ENCODE assay signal across 8 mouse cellular contexts in genomic region chr2:31381292-31381846, GRCm38 (mm10).
A peak's percentile ranks its signal among the peaks of the same experiment; 100 is the strongest.
DNase-seq lines count a peak whose midpoint lies in the region; ATAC-seq and TF ChIP-seq lines count a peak whose summit lies in the region.

No protein-coding gene starts in this region.

- 49% methylated on average over 4 of the region's 4 CpGs for WGBS in forebrain, postnatal 0 days
- WGBS in limb, embryonic 14.5 days = 47% methylated on average over 4 of the region's 4 CpGs
- 60% methylated on average over 4 of the region's 4 CpGs for WGBS in neural tube, embryonic 12.5 days

- no peak overlapping the region for H3K9ac ChIP-seq in forebrain, postnatal 0 days
- H3K9ac ChIP-seq in limb, embryonic 14.5 days (ENCODE audit: low read depth, low read length, severe bottlenecking) = no peak overlapping the region
- H3K9ac ChIP-seq in neural tube, embryonic 12.5 days = no peak overlapping the region

- H3K9me3 ChIP-seq in forebrain, postnatal 0 days (ENCODE audit: low read length) = no peaks in the 10 kb centered on the region
- H3K9me3 ChIP-seq in limb, embryonic 14.5 days (ENCODE audit: control insufficient read depth, low read length) = no peaks in the 10 kb centered on the region
- H3K9me3 ChIP-seq in neural tube, embryonic 12.5 days = no peaks in the 10 kb centered on the region

- H3K4me1 ChIP-seq in forebrain, postnatal 0 days (ENCODE audit: insufficient read depth) = no peaks in the 10 kb centered on the region
- no peaks in the 10 kb centered on the region for H3K4me1 ChIP-seq in limb, embryonic 14.5 days (ENCODE audit: control insufficient read depth, insufficient read depth, low read length)
- H3K4me1 ChIP-seq in neural tube, embryonic 12.5 days = no peaks in the 10 kb centered on the region

- H3K27ac ChIP-seq in forebrain, postnatal 0 days (ENCODE audit: low read depth, low read length) = no peak overlapping the region
- H3K27ac ChIP-seq in limb, embryonic 14.5 days (replicated peaks; ENCODE audit: low read depth, low read length) = no peak overlapping the region
- H3K27ac ChIP-seq in neural tube, embryonic 12.5 days = no peak overlapping the region

- no peak for TF ChIP-seq POLR2A in limb, embryonic 14.5 days (IDR thresholded peaks at IDR 0.05; ENCODE audit: borderline replicate concordance, extremely low read depth, insufficient read depth, insufficient read length)

- peak; percentile 74 for ATAC-seq in forebrain, postnatal 0 days
- ATAC-seq in limb, embryonic 14.5 days (ENCODE audit: low FRiP score, low read depth) = no peak
- peak; percentile 25; the same call in 1 of the 2 replicates for ATAC-seq in neural tube, embryonic 12.5 days (ENCODE audit: low FRiP score, low read depth)

- no peak overlapping the region for H3K4me3 ChIP-seq in forebrain, postnatal 0 days (ENCODE audit: low read depth, low read length)
- no peak overlapping the region for H3K4me3 ChIP-seq in limb, embryonic 14.5 days (replicated peaks; ENCODE audit: low read length)
- H3K4me3 ChIP-seq in neural tube, embryonic 12.5 days = no peak overlapping the region

- DNase-seq in urinary bladder, postnatal 25 days (ENCODE audit: low spot score) = peak; percentile 19
- DNase-seq in urinary bladder, adult 2 months (ENCODE audit: low spot score) = no peak
- DNase-seq in cerebellum, adult 11 months = peak; percentile 65
- peak; percentile 74 for DNase-seq in forebrain, postnatal 0 days
- peak; percentile 55 for DNase-seq in kidney, adult 9 months
- peak; percentile 57 for DNase-seq in limb, embryonic 14.5 days (ENCODE audit: low spot score)
- DNase-seq in thymus, postnatal 0 days (ENCODE audit: low spot score) = peak; percentile 61

- H3K4me2 ChIP-seq in forebrain, postnatal 0 days (ENCODE audit: low read depth) = no peak overlapping the region
- H3K4me2 ChIP-seq in limb, embryonic 14.5 days (replicated peaks; ENCODE audit: low read depth, low read length, severe bottlenecking) = no peak overlapping the region
- no peak overlapping the region for H3K4me2 ChIP-seq in neural tube, embryonic 12.5 days (replicated peaks)

- peak; percentile 94 for TF ChIP-seq CTCF in forebrain, postnatal 0 days (IDR thresholded peaks at IDR 0.05; ENCODE audit: low read depth)

- H3K27me3 ChIP-seq in forebrain, postnatal 0 days (ENCODE audit: insufficient read depth, low read length) = no peaks in the 10 kb centered on the region
- no peaks in the 10 kb centered on the region for H3K27me3 ChIP-seq in limb, embryonic 14.5 days (ENCODE audit: control insufficient read depth, insufficient read depth, low read length)
- 0 out of 2 replicates have a peak, but pooled peaks cover 2% of the 10 kb centered on the region for H3K27me3 ChIP-seq in neural tube, embryonic 12.5 days (replicated peaks)

- H3K36me3 ChIP-seq in forebrain, postnatal 0 days (ENCODE audit: insufficient read depth) = no peaks in the 10 kb centered on the region
- H3K36me3 ChIP-seq in limb, embryonic 14.5 days (ENCODE audit: control insufficient read depth, insufficient read depth, low read length) = no peaks in the 10 kb centered on the region
- H3K36me3 ChIP-seq in neural tube, embryonic 12.5 days = no peaks in the 10 kb centered on the region
